Mouse (Mus musculus) adrenal gland, adult 2 months (tissue): ENCODE results near the gene Dgka. TPM values are rescaled to one million over a fixed set of nuclear protein-coding genes. Genes with fewer than 3 reads are reported as not detected.

Experiments
- polyA plus RNA-seq: library from polyadenylated mRNA; depleted of rRNA; stranded (reverse); fragments of >200 nt; gene quantifications from 2 replicates; pipeline ENCODE4 v1.2.3, GENCODE M21; 2012; rRNA removed
- total RNA-seq, 2 experiments: library from RNA; stranded (reverse); gene quantifications; 2 replicates each; pipeline ENCODE4 v1.2.3; 2021

Gene Dgka
- total and polyA plus RNA-seq, 3 experiments = 10.5 to 26.1 (median 11.4) TPM

Other genes with a start within 250 kb of the Dgka start
- gene Myl6b, start 246.2 kb downstream of the Dgka start, total RNA-seq = 1 to 10 TPM; 6.2 to 8.3 TPM
- gene Myl6b, start 246.2 kb downstream of the Dgka start, polyA plus RNA-seq = 5.1 and 5.7 TPM in 2 replicates
- 10 to 100 TPM; 26.1 to 32.6 TPM for gene Esyt1, start 219.0 kb downstream of the Dgka start, total RNA-seq
- 52.8 and 59.6 TPM in 2 replicates for gene Esyt1, start 219.0 kb downstream of the Dgka start, polyA plus RNA-seq
- 10 to 100 TPM; 11.7 to 12.3 TPM for gene Zc3h10, start 197.1 kb downstream of the Dgka start, total RNA-seq
- gene Zc3h10, start 197.1 kb downstream of the Dgka start, polyA plus RNA-seq = 16.0 and 16.3 TPM in 2 replicates
- gene Rpl41, start 195.6 kb downstream of the Dgka start, total RNA-seq = 1,000 to 10,000 TPM; 3,028 to 3,144 TPM
- 1,154 and 1,178 TPM in 2 replicates for gene Rpl41, start 195.6 kb downstream of the Dgka start, polyA plus RNA-seq
- gene Pa2g4, start 178.9 kb downstream of the Dgka start, total RNA-seq = 10 to 100 TPM; 79.7 to 88.2 TPM
- gene Pa2g4, start 178.9 kb downstream of the Dgka start, polyA plus RNA-seq = 6.4 and 8.6 TPM in 2 replicates
- gene Erbb3, start 155.2 kb downstream of the Dgka start, total RNA-seq = 1 to 10 TPM; 2.3 to 3.8 TPM
- gene Erbb3, start 155.2 kb downstream of the Dgka start, polyA plus RNA-seq = 1.1 and 1.3 TPM in 2 replicates
- gene Rps26, start 118.1 kb downstream of the Dgka start, total RNA-seq = 100 to 1,000 TPM; 715 to 972 TPM
- 581 and 897 TPM in 2 replicates for gene Rps26, start 118.1 kb downstream of the Dgka start, polyA plus RNA-seq
- 1 to 10 TPM; 1.9 to 2.6 TPM for gene Ikzf4, start 98.9 kb downstream of the Dgka start, total RNA-seq
- 3.1 and 3.5 TPM in 2 replicates for gene Ikzf4, start 98.9 kb downstream of the Dgka start, polyA plus RNA-seq
- gene Suox, start 70.8 kb downstream of the Dgka start, total RNA-seq = 10 to 100 TPM; 29.2 to 32.7 TPM
- gene Suox, start 70.8 kb downstream of the Dgka start, polyA plus RNA-seq = 10.2 and 10.8 TPM in 2 replicates
- 100 to 1,000 TPM; 112 to 127 TPM for gene Rab5b, start 48.6 kb downstream of the Dgka start, total RNA-seq
- 46.5 and 69.5 TPM in 2 replicates for gene Rab5b, start 48.6 kb downstream of the Dgka start, polyA plus RNA-seq
- 1 to 10 TPM in 1 of 2 experiments, under 1 TPM in 1; 0.86 to 1.0 TPM for gene Pmel, start 40.7 kb downstream of the Dgka start, total RNA-seq
- 0.30 and 0.76 TPM in 2 replicates for gene Pmel, start 40.7 kb downstream of the Dgka start, polyA plus RNA-seq
- gene Cdk2, start 39.8 kb downstream of the Dgka start, total RNA-seq = 10 to 100 TPM; 12.6 to 16.2 TPM
- gene Cdk2, start 39.8 kb downstream of the Dgka start, polyA plus RNA-seq = 10.5 and 10.7 TPM in 2 replicates
- 10 to 100 TPM; 22.9 to 26.5 TPM for gene Pym1, start 3.0 kb upstream of the Dgka start, total RNA-seq
- gene Pym1, start 3.0 kb upstream of the Dgka start, polyA plus RNA-seq = 11.5 and 15.5 TPM in 2 replicates
- 10 to 100 TPM; 35.8 to 64.4 TPM for gene Mmp19, start 46.1 kb upstream of the Dgka start, total RNA-seq
- gene Mmp19, start 46.1 kb upstream of the Dgka start, polyA plus RNA-seq = 16.0 and 16.8 TPM in 2 replicates
- 10 to 100 TPM; 61.8 to 77.2 TPM for gene Dnajc14, start 59.2 kb upstream of the Dgka start, total RNA-seq
- gene Dnajc14, start 59.2 kb upstream of the Dgka start, polyA plus RNA-seq = 7.1 and 10.6 TPM in 2 replicates
- gene Tmem198b, start 59.5 kb upstream of the Dgka start, total RNA-seq = 1 to 10 TPM; 6.7 to 9.4 TPM
- 15.6 and 18.0 TPM in 2 replicates for gene Tmem198b, start 59.5 kb upstream of the Dgka start, polyA plus RNA-seq
- 10 to 100 TPM; 52.7 to 55.8 TPM for gene Sarnp, start 72.5 kb upstream of the Dgka start, total RNA-seq
- 1.3 and 1.5 TPM in 2 replicates for gene Sarnp, start 72.5 kb upstream of the Dgka start, polyA plus RNA-seq
- 10 to 100 TPM; 52.3 to 64.8 TPM for gene Ormdl2, start 76.8 kb upstream of the Dgka start, total RNA-seq
- gene Ormdl2, start 76.8 kb upstream of the Dgka start, polyA plus RNA-seq = 29.4 and 36.8 TPM in 2 replicates
- 1 to 10 TPM; 1.8 to 2.3 TPM for gene Gdf11, start 146.9 kb upstream of the Dgka start, total RNA-seq
- gene Gdf11, start 146.9 kb upstream of the Dgka start, polyA plus RNA-seq = 0.55 and 0.99 TPM in 2 replicates
- gene Cd63, start 156.1 kb upstream of the Dgka start, total RNA-seq = 100 to 1,000 TPM; 279 to 433 TPM
- 38.2 and 44.2 TPM in 2 replicates for gene Cd63, start 156.1 kb upstream of the Dgka start, polyA plus RNA-seq
- gene Rdh5, start 178.0 kb upstream of the Dgka start, total RNA-seq = 10 to 100 TPM; 11.2 to 15.9 TPM
- 24.3 and 29.3 TPM in 2 replicates for gene Rdh5, start 178.0 kb upstream of the Dgka start, polyA plus RNA-seq
- gene Bloc1s1, start 179.2 kb upstream of the Dgka start, total RNA-seq = 100 to 1,000 TPM; 174 to 223 TPM
- 99.2 and 115 TPM in 2 replicates for gene Bloc1s1, start 179.2 kb upstream of the Dgka start, polyA plus RNA-seq
- 10 to 100 TPM in 1 of 2 experiments, 1 to 10 TPM in 1; 8.4 to 25.6 TPM for gene Itga7, start 189.0 kb upstream of the Dgka start, total RNA-seq
- gene Itga7, start 189.0 kb upstream of the Dgka start, polyA plus RNA-seq = 19.6 and 32.5 TPM in 2 replicates
- 1 to 10 TPM in 1 of 2 experiments, under 1 TPM in 1; 0.79 to 3.5 TPM for gene Mettl7b, start 216.1 kb upstream of the Dgka start, total RNA-seq
- 0.52 and 0.97 TPM in 2 replicates for gene Mettl7b, start 216.1 kb upstream of the Dgka start, polyA plus RNA-seq
- not detected for gene Olfr9, start 244.6 kb upstream of the Dgka start, total RNA-seq
- not detected in 2 replicates for gene Olfr9, start 244.6 kb upstream of the Dgka start, polyA plus RNA-seq